Mouse (Mus musculus) heart, postnatal 0 days (tissue): ENCODE measurements at regions not wholly inside any gene's neighbourhood (a gene's known extent, or its start where the extent isn't known, plus 50 kb on each side); places are given as distances from the start of the nearest gene placed in this dataset.

Experiments
- ATAC-seq: fragments of 200-750 bp; cut with Nextera tagmentation; 2 replicates; pipeline ENCODE4 v1.8.0; 2017; ENCODE audit warnings: low read depth, moderate number of reproducible peaks, moderate library complexity; ENCODE audit not compliant: insufficient read depth
- DNase-seq: peaks from one replicate; pipeline ENCODE4 v3.0.0-alpha.2; 2016; ENCODE audit warnings: low spot score
- H3K27ac ChIP-seq: fragments of 300-500 bp; sonication (generic); 2 replicates; pipeline ENCODE4 v1.5.1; 2014; ENCODE audit warnings: low read depth, mild to moderate bottlenecking
- H3K27me3 ChIP-seq: fragments of 300-500 bp; sonication (generic); 2 replicates; pipeline ENCODE4 v1.6.1; 2014; ENCODE audit warnings: low read length, mixed read lengths; ENCODE audit not compliant: control insufficient read depth, insufficient read depth
- H3K36me3 ChIP-seq: fragments of 300-500 bp; sonication (generic); replicated peaks from 2 replicates; pipeline ENCODE4 v1.6.1; 2014; ENCODE audit warnings: low read length, mixed read lengths; ENCODE audit not compliant: control insufficient read depth, insufficient read depth
- H3K4me1 ChIP-seq: fragments of 300-500 bp; sonication (generic); 2 replicates; pipeline ENCODE4 v1.6.1; 2014; ENCODE audit warnings: antibody characterized with exemption; ENCODE audit not compliant: control insufficient read depth, insufficient read depth
- H3K4me2 ChIP-seq: fragments of 300-500 bp; sonication (generic); 2 replicates; pipeline ENCODE4 v1.6.1; 2014; ENCODE audit warnings: low read depth, mild to moderate bottlenecking, low read length, moderate library complexity
- H3K4me3 ChIP-seq: fragments of 300-500 bp; sonication (generic); 2 replicates; pipeline ENCODE4 v1.5.1; 2014; ENCODE audit warnings: low read depth, low read length
- H3K9ac ChIP-seq: fragments of 300-500 bp; sonication (generic); replicated peaks from 2 replicates; pipeline ENCODE4 v1.6.1; 2014; ENCODE audit warnings: low read depth, low read length, mixed read lengths
- H3K9me3 ChIP-seq: fragments of 300-500 bp; sonication (generic); replicated peaks from 2 replicates; pipeline ENCODE4 v1.6.1; 2016; ENCODE audit warnings: low read length; ENCODE audit not compliant: control insufficient read depth
- CTCF ChIP-seq: IDR thresholded peaks from 2 replicates; pipeline ENCODE4 v1.5.1; 2016; ENCODE audit warnings: antibody characterized with exemption, control low read depth, low read depth
- EP300 ChIP-seq: IDR thresholded peaks from 2 replicates; pipeline ENCODE4 v1.6.1; 2016; ENCODE audit warnings: antibody characterized with exemption, low read depth
- WGBS: fragments of 180-500 bp; shearing (Covaris S2); extraction: QIAGEN DNeasy Blood & Tissue Kit; methylation state at CpG from one replicate; pipeline ENCODE4 v1.1.7; 2014; 5-methylcytosine and 5-hydroxymethylcytosine counted together

DNA sequence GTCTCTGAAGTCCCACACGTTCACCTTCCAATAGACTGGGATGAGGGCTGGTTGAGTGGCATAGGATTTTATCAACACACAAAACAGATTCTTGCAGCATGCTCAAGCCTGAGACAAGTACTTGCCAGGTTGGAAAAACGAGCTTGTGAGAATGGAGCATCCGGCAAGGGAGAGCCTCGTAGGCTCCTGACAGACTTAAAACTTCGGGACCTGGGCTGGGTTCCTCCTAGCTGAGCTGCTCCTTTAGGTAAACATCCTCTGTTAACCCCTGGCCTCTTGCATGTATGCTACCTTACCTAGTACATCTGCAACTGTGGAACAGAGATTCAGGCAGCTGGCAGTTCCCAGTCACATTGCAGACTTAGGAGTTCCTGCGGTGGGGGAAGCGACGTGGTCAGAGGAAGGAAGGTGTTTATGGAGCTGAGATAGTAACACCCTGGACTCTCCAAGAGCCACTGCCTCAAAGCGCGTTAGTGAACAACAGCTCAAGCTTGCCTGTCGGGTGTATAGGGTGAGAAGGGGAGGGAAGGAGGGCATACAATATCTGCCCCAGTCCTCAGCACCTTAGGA, 83.8 kb downstream of the Pdcl3 start:
- no peak overlapping the region for H3K27ac ChIP-seq
- H3K9me3 ChIP-seq = no peaks in the 10 kb centered on the region
- no peaks in the 10 kb centered on the region for H3K27me3 ChIP-seq
- H3K36me3 ChIP-seq = no peaks in the 10 kb centered on the region
- H3K4me3 ChIP-seq = no peak overlapping the region
- ATAC-seq (no peak), DNase-seq (no peak)
- H3K4me1 ChIP-seq = no peaks in the 10 kb centered on the region
- no peak overlapping the region for H3K9ac ChIP-seq
- H3K4me2 ChIP-seq = no peak overlapping the region
- 48% methylated on average over 11 of the region's 11 CpGs for WGBS
- TF ChIP-seq CTCF (no peak), EP300 (no peak)

DNA sequence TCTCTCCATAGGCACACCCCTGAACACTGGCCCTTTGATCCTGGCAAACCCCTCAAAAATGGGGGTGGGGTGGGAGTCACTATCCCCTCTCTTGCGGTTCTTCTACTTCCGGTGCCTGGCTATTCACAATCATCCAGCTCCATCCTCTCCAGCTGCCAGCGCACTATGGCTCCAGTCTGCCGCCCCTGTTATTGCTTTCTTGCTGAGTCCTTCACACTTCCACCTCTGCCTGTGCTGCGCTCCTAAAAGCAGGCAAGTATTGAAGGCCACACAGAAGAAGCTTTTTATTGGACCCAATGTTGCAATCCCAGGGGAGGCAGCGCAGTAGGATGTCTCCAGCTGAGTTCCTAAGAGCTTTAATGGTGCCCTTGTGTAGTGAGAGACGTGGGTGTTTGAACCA, 84.3 kb downstream of the Pdcl3 start:
- Histone ChIP-seq H3K4me2 (no peak overlapping the region), H3K27me3 (no peaks in the 10 kb centered on the region), H3K9ac (no peak overlapping the region), H3K4me1 (no peaks in the 10 kb centered on the region), H3K9me3 (no peaks in the 10 kb centered on the region), H3K4me3 (no peak overlapping the region), H3K36me3 (no peaks in the 10 kb centered on the region), H3K27ac (no peak overlapping the region)
- TF ChIP-seq EP300 (no peak), CTCF (no peak)
- DNase-seq = no peak
- WGBS = 72% methylated on average over 7 of the region's 7 CpGs
- ATAC-seq = no peak

DNA sequence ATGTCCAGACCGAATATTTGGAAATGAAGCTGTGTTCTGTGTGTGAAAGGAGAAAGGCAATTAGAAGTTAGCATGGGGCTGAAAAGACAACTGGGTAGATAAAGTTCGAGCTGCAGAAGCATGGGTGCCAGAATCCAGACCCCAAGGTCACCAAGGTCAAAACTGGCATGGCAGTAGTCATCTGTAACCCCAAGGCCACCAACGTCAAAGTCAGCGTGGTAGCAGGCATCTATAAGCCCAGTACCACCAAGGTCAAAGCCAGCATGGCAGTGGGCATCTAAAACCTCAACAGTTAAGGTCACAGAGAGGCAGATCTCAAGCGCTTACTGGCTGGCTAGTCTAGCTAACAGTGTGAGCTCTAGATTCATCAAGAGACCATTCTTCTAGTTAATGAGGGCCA, 90.6 kb downstream of the Pdcl3 start:
- H3K4me3 ChIP-seq = no peak overlapping the region
- DNase-seq = no peak
- TF ChIP-seq EP300 = no peak
- 81% methylated on average over 5 of the region's 5 CpGs for WGBS
- no peaks in the 10 kb centered on the region for H3K4me1 ChIP-seq
- no peaks in the 10 kb centered on the region for H3K27me3 ChIP-seq
- no peak for ATAC-seq
- H3K4me2 ChIP-seq = no peak overlapping the region
- 0 out of 2 replicates have a peak, but pooled peaks cover 5% of the 10 kb centered on the region for H3K9me3 ChIP-seq
- H3K27ac ChIP-seq = no peak overlapping the region
- no peaks in the 10 kb centered on the region for H3K36me3 ChIP-seq
- no peak overlapping the region for H3K9ac ChIP-seq

DNA sequence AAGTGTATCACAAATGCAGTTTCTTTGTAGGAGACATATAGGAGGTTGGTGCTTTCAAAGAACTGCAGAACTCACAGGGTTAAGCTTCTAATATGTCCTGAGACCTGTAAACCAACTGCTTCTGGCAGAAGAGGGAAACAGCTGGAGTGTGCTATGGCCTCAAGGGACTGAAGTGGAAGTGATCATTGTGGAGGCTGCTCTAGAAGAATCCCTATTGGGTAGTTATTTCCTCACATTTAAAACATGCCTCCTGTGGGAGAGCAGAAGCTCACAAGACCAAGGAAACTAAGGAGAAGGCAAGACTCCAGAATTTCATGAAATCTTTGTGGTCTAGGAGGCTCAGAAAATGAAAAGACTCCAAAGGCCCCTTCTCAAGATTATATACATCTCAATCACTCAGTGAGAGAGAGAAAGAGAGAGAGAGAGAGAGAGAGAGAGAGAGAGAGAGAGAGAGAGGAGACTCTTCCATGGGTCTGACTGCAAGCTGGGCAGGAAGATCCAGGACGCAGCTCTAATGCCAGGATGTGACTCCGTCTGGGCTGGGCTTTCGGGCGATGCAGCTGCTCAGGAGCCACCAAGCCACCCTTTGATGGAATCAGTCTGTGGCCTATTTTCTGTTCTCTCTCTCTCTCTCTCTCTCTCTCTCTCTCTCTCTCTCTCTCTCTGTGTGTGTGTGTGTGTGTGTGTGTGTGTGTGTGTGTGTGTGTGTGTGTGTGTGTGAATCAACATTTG, 93.3 kb downstream of the Pdcl3 start:
- Histone ChIP-seq H3K4me3 (no peak overlapping the region), H3K9me3 (0 out of 2 replicates have a peak, but pooled peaks cover 5% of the 10 kb centered on the region), H3K27ac (peak overlapping the region; percentile 60), H3K4me2 (no peak overlapping the region), H3K9ac (no peak overlapping the region), H3K4me1 (no peaks in the 10 kb centered on the region), H3K36me3 (no peaks in the 10 kb centered on the region), H3K27me3 (no peaks in the 10 kb centered on the region)
- WGBS = 74% methylated on average over 4 of the region's 4 CpGs
- ATAC-seq (peak; percentile 78), DNase-seq (peak; percentile 45)
- TF ChIP-seq CTCF (no peak), EP300 (no peak)

DNA sequence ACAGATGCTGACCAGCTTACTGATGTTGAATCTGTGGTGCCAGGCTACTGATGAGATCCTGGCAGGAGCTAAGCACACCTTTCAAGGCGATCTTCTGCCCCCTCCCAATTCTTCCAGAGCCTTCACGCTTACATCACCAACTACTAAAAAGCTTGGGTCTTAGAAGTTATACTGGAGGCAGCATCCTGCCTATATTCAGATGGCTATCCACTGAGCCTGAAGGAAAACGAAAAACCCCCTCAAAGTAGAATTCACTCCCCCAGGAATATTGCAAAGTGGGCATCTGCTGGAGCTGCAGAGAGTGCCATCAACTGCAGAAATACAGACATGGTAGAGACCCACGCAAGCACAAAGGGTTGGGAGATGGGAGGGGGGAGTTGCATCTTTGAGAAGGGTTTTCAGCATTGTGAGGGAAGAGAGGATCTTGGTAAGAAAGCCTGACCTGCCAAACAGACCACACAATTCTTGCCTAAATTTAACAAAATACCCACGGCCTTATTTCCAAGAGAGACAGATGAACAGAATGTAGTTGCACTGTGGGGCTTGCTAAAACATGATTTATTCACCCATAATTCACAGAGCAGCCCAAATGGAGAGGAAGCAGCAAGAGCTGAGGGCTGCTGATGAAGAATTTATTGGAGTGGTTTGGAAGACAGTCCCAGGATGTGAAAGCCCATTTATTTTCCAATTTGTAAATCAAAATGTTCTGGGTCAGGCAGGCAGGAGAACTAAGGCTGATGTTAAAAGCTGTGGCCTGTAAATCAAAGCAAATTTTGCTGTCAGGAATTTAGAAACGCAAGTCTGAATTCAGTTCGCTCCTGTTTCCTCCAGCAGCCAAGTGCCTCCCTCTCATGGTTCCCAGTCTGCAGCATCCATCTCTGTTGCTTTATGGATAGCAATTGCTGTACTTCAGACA, 98.8 kb downstream of the Pdcl3 start:
- H3K27ac ChIP-seq = no peak overlapping the region
- H3K4me1 ChIP-seq = 0 out of 2 replicates have a peak, but pooled peaks cover 3% of the 10 kb centered on the region
- ATAC-seq (no peak), DNase-seq (no peak)
- no peak overlapping the region for H3K9ac ChIP-seq
- H3K27me3 ChIP-seq = no peaks in the 10 kb centered on the region
- H3K4me3 ChIP-seq = no peak overlapping the region
- WGBS = 83% methylated on average over 7 of the region's 7 CpGs
- no peaks in the 10 kb centered on the region for H3K9me3 ChIP-seq
- TF ChIP-seq CTCF = no peak
- TF ChIP-seq EP300 = no peak
- no peak overlapping the region for H3K4me2 ChIP-seq
- no peaks in the 10 kb centered on the region for H3K36me3 ChIP-seq
